Mouse (Mus musculus) testis, postnatal 10 days (tissue): Measurements from ENCODE around the gene 9230102O04Rik.
A peak's percentile ranks its signal among the peaks of the same experiment; 100 is the strongest.

Source experiments
- DNase-seq: peaks from one replicate; pipeline ENCODE4 v3.0.0; 2021; ENCODE audit warnings: low spot score

The 9230102O04Rik gene

DNA sequence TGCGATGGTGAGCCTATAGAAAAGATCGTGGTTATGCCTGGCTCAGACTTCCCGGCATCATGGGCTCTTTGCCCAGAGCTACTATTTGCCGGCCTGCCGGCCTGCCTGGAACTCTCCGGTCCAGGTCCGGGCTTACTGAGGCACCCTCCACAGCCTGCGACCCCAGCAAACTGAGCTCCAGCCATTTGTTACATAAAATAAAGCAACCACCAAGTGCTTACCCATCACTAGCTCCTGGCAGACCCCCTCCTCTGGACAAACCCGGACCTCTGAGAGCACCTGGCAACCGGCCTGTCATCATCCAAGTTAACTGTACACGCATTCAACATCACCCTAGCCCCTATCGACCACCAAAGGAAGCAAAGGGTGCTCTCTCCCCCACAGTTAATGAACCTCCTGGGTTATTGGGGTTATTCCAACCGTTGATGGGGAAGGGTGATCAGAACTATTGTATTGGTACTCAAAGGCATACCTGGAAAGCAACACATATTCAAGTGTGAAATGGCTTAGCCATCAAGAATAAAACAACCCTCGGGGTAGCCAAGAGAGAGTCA, 4.0 kb downstream of the 9230102O04Rik start:
- DNase-seq: no peak

DNA sequence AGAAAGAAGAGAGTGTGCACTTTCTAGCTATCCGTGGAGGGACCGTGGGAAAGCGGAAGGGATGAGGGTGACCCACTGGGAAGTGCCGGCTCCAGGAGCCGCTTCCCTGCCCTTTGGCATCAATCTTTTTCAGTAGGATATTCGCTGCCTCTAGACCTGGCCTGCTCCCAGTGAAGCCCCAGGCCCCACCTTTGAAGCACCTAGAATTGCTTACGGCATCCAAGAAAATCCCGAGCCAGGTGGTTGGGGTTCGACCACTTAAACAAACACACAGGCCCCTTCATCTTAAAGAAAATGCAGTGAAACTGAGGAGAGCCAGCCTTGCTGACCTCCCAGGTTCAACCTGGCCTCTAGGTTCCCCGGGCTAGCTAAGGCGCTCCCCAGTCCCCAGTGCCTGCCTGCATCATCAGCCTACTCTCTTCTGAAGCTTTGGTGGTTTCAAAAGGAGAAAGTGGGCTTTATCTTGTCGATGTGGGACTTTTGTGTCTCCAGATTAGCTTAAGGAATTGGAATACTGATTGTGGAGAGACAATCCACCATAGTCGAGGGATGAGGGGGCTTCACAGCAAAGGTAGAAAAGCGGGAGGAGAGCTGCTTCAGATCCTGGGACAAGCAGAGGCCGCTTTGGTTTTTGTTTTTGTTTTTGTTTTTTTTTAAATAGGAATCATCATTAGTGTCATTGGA, 4.7 kb downstream of the 9230102O04Rik start:
- no peak for DNase-seq

- DNase-seq: no peak
Measured at GRCm38 (mm10) chr2:9883803-9884532, 5.4 kb downstream of the 9230102O04Rik start.

GRCm38 (mm10) chr2:9882926-9883802, 6.2 kb downstream of the 9230102O04Rik start:
- no peak for DNase-seq

GRCm38 (mm10) chr2:9882371-9882925, 6.9 kb downstream of the 9230102O04Rik start:
- DNase-seq: no peak

- no peak for DNase-seq
Measured at GRCm38 (mm10) chr2:9881611-9882023, 7.7 kb downstream of the 9230102O04Rik start.

DNA sequence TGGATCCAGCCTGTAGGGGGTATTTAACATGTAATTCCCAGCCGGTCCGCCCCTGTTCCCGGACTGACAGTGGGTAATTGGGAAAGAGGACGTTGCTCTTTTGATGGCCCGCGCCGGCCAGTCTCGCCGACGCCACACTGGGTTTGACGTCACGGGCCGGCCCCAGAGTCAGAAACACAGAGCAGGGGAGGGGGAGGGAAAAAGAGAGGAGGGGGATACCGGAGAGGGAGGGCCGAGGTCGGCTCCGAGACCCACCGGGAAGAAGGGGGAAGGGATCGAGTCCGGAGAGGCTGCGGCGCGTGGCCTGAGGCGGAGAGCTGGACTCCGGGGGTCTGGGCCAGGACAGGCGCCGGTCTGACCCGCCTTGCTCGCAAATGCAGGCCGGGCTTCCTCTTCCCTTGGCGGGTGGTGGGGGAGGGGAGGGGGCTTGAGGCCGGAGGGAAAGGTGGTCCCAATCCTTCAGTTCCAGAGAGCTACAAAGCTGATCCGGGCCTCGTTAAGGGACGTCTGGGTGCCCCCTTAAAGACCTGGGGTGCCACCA, 8.2 kb downstream of the 9230102O04Rik start, which contains the start of gene 4930412O13Rik:
Gene 4930412O13Rik (plus strand): TSS at position 202 of the 541 bp plus-strand sequence.
- no peak for DNase-seq

- no peak for DNase-seq
Measured at GRCm38 (mm10) chr2:9880271-9880670, 9.1 kb downstream of the 9230102O04Rik start.

DNA sequence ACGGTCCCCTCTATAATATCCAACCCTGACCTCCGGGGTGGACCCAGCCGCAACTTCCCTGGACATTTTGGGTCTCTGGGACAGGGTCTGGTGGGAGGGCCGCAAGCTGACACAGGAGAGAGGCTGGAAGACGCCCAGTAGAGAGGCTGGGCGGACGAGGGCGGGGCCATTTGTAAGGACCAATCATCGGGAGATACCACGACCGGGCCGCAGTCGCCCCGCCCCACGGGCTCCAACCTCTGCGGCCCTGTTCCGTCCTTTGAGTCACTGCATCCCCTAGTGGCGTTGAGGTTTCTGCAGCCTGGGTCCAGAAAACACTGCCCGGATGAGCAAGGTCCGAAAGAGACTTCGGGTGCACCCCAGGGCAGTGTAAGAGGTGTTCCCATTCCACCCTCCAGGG, 9.8 kb downstream of the 9230102O04Rik start:
- DNase-seq: peak; percentile 95

DNA sequence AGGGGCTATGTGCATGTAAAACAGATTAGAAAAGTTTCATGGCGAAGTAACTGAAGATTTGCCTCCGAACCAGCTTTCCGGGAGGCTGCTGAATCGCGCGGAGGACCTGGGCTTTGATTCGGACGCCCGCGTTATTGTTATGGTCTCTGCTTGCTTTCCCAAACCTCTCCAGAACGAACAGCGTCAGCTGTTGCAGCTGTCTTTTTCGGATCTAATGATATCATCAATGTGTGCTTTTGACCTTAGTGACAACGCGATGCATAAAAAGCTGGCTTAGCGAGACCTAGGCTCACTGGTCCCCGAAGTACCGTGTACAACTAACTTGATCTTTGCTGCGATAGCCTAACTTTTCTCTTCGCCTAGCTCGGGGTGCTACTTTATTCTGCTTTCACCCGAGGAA, 10.2 kb downstream of the 9230102O04Rik start:
- no peak for DNase-seq

- DNase-seq: no peak
Measured at GRCm38 (mm10) chr2:9878564-9879081, 10.7 kb downstream of the 9230102O04Rik start.

- no peak for DNase-seq
Measured at GRCm38 (mm10) chr2:9877966-9878563, 11.3 kb downstream of the 9230102O04Rik start.

- DNase-seq: no peak
Measured at GRCm38 (mm10) chr2:9877326-9877690, 12.0 kb downstream of the 9230102O04Rik start.

DNA sequence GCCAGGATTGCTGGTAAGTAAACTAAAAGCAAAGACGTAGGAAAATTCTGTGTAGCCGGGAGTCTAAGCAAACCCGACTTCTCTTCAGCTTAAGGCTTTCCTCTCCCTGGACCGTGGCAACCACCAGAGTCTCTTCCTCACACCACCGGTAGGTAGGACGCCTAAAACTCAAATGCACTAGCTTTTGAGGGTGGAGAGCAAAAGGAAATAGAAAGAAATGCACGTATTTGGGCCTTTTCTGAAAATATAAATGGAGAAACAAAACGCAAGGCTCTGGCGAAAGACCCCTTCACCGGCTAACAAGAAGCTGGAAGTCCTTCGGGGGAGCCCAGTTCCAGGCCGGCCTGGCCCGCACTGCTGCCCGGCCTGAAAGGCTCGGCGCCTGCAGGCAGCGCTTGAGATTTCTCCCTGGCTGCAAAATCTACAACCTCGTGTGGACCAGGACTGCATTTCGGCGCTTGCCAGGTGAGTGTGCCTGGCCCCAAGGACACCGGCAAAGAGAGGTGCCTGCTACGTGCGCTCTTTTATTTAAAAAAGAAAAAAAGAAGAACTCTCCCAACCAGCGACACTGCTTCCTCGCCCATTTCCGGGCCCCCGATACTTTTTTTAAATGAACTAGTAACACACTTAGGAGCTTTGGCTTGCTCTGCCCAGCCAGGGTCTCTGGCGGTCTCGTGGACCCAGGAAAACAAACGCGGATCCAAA, 12.6 kb downstream of the 9230102O04Rik start:
- no peak for DNase-seq

DNA sequence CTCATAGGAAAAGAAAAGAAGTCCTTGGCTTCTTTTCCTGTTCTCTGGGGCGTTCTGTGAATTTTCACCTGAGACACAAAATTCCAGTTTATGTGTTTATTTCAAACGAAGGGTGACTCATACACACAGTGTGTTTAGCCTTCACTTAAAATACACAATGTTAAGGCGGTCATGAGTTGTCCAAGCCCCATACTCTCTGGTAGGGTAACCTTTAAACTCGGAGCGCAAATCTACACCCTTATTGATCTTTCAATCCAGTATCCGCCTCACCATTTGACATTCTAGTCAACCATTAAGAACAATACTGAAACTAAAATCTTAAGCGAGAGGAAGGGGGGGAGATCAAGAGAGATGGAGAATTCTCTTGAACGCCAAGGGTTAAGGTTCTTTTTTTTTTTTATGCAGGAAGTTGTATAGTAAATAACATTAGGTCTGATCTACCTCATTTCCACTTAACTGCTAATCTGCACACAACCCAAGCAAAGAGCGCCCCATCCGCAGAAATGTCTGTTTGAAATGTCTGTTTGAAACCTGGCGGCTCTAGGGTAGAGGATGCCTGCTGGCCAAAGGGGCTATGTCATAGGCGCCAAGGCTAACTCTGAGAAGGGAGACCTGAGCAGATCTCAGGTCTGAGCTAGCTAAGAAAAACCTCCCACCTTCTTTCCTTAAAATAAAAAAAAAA, 13.5 kb downstream of the 9230102O04Rik start:
- no peak for DNase-seq

DNA sequence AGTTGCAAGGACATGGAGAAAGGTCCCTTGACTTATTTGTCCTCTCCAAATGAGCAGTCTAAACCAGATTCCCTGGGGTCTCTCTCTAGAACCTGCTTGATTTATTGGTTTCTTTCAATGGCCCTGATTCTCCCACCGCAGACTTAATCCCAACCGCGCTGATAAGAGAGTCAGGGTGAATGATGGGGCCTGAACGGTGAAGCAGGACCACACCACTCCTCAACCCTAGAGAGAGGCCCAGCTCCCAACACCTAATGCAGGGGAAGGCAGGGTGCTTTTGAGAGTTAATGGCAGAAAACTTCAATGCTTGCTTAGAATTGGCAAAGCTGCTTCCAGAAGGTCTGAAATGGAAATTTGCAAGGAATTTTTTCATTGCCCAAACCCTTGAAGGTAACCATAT, 14.1 kb downstream of the 9230102O04Rik start:
- no peak for DNase-seq

DNA sequence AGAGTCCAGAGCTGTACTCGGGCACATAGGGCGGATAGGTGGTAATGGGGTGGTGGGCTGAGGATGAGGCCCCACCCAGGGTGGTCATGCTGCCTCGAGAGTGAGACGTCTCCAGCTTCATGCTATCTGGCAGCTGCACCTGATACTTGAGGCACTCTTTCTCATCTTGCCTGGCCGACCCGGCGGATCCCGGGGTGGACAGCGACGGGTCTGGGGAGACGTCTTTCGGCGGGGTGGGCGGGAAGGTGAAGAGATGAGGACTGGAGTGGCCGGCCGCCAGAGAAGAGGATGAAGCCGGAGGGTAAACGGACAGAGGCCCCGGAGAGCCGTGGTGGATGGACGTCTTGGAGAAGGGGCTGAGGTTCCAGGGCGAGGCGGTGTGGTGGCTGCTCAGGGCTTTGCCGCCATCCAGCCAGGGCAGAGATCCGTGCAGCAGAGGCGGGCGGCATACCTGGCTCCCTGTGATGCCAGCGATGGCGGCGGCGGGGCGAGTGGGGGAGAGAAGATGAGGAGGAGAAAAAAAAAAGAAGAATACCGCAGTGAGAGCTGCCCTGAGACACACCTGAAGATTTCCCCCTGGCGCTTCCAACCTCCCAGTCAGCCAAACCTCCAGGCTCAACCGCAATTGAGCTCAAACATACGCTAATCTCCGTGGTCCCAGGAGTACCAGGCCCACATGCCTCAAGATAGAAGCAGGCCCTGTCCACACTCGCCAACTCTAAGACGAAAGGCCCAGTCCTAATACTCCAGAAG, 14.7 kb downstream of the 9230102O04Rik start:
- DNase-seq: no peak

DNA sequence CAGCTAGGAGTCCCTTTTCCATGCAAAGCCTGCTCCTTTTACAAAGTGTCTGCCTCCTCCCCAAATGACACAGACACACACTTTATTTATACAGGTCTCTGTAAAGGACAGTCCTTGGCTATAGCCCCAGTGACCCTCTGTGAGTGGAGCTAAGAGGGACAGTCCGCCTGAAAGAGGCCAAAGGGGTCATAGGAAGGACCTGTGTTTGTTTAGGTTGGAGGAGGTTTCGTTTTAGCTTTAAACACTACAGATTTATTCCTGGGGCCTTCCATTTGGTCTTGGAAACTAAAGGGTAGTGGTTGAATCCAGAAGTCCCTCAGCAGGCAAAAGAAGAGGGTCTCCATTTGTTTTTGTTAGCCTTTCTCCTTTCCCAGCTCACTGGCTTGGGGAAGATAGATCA, 15.6 kb downstream of the 9230102O04Rik start:
- DNase-seq: no peak

DNA sequence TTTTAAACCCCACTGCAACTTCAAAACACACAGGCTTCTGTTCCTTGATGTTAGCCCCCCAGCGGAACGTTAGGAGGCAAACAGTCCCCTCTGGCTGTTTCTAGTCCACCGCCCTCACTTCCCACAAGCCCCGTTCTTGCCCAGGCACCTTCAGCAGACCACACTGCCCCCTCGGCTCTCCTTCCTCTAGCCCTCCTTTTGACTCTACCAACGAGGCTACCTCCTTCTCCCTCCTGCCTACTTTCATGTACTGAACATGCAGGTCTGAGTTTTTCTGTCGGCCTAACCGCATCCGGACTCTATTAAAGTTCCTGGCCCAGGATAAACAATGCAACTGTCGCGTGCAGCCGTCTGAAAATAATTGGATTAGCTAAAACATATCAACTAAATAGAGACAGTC, 16.7 kb downstream of the 9230102O04Rik start:
- DNase-seq: no peak
